Mouse (Mus musculus): ENCODE data around the gene Cacna1s. TPM values are rescaled to one million over a fixed set of nuclear protein-coding genes. Genes with fewer than 3 reads are reported as not detected.

Cacna1s gene
- polyA plus RNA-seq, 1 experiment from 2014 or later, result 0.47 TPM

DNA sequence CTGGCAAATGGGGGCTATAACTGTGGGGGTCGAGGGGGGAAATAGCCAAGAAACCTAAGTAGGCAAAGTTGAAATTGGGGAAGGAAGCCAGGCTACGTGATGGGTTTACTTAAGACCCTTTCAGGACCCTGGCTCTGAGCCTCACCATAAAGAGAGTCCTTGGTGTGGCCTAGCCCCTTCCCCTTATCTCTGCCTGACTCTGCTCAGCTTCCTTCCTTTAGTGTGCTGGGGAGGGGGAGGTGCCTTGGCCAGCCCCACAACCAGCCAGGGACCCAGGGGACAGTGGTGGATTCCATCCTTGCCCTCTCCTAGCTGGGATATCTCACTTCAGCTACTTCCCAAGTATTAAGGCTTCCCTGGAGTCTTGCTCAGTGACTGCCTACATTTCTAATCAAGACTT lies 82.0 kb downstream of the Cacna1s start:
- Histone ChIP-seq H3K36me3 (no peaks in the 10 kb centered on the region), H3K27ac (replicated peaks) (no peak overlapping the region), H3K4me3 (peak overlapping the region; percentile 86), H3K9me3 (no peaks in the 10 kb centered on the region), H3K4me1 (peaks cover 76% of the 10 kb centered on the region), H3K9ac (replicated peaks) (peak overlapping the region; percentile 94; the same call in 1 of the 2 replicates), H3K27me3 (no peaks in the 10 kb centered on the region), H3K4me2 (replicated peaks) (peak overlapping the region; percentile 73)
- 70% methylated on average over 2 of the region's 2 CpGs for WGBS
- ATAC-seq (replicated peaks), result no peak

DNA sequence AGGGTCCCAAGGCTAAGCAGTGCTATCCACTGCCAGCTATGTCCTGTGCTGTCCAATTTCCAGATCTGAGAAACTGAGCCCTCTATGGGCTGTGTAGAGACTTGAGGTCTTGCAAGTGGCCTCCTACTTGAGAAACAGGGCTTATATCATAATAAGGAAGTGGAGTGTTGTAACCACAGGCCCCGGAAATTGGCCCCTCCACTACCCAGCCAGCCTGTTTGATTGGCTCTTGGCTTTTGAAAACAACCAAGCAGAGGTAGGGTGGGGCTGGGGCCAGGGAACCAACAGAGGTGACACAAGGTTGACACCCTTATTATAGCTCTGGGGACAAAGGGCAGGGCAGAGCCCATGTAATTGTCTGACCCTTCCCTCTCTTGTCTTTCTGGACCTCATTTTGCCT lies 82.5 kb downstream of the Cacna1s start:
- Histone ChIP-seq H3K27me3 (no peaks in the 10 kb centered on the region), H3K4me3 (no peak overlapping the region; the same call in 1 of the 2 replicates), H3K27ac (replicated peaks) (no peak overlapping the region), H3K36me3 (no peaks in the 10 kb centered on the region), H3K4me1 (peaks cover 77% of the 10 kb centered on the region), H3K9me3 (no peaks in the 10 kb centered on the region), H3K9ac (replicated peaks) (no peak overlapping the region), H3K4me2 (replicated peaks) (peak overlapping the region; percentile 73)
- ATAC-seq (replicated peaks), result no peak
- WGBS, result 59% methylated on average over 1 of the region's 1 CpGs

DNA sequence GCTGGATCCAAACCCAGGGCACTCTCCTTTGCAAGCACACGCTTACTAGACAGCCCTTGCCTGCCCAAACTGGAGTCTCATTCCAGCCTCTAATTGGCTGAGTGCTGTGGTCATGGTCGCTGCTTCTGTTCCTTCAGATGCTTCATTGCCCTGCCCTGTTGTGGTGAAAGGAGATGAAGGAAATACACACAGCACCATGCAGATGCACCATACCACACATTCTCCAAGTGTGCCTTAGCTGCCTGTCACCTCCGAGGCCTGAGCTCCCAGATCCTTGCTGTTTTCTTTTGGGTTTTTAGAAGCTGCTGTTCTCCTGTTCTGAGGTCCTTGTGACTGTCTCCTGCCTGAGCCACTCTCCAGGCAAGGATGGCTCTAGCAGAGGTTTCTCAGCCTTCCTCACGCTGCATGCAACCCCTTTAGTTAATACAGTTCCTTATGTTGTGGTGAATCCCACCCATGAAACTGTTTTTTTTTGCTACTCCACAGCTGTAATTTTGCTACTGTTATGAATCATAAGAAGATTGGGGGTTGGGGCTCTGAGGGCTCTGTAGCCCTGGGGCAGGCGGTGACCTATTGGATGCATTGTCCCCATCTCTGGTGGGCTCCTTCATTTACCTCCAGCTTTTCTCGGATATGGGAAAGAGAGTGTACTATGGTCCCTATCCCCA lies 83.4 kb downstream of the Cacna1s start:
- no peak overlapping the region for H3K9ac ChIP-seq (replicated peaks)
- H3K4me2 ChIP-seq (replicated peaks), result peak overlapping the region; percentile 73
- H3K27ac ChIP-seq (replicated peaks), result no peak overlapping the region
- ATAC-seq (replicated peaks), result no peak
- no peaks in the 10 kb centered on the region for H3K9me3 ChIP-seq
- no peaks in the 10 kb centered on the region for H3K27me3 ChIP-seq
- no peaks in the 10 kb centered on the region for H3K36me3 ChIP-seq
- peaks cover 77% of the 10 kb centered on the region for H3K4me1 ChIP-seq
- no peak overlapping the region; the same call in 1 of the 2 replicates for H3K4me3 ChIP-seq
- 64% methylated on average over 6 of the region's 6 CpGs for WGBS

DNA sequence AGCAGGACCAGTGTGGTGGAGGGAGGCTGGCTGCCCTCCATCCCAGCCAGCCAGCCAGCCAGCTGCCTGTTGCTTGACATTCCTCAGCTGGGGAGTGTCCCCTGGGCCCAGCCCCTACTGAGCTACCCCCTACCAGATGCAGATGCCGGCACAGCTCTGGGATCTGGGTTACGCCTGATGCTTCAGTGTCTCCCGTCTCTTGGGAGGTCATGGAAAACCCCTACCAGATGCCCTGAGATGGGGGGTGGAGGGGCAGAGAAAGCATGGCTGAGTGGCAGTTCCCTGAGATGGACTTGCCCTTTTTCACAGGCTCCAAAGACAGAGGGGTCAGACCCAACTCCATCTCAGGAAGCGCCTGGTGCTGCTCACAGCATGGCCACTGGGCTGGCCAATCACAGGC lies 84.0 kb downstream of the Cacna1s start:
- Histone ChIP-seq H3K36me3 (no peaks in the 10 kb centered on the region), H3K4me1 (peaks cover 83% of the 10 kb centered on the region), H3K4me2 (replicated peaks) (peak overlapping the region; percentile 73; the same call in 1 of the 2 replicates), H3K27ac (replicated peaks) (no peak overlapping the region; the same call in 1 of the 2 replicates), H3K27me3 (no peaks in the 10 kb centered on the region), H3K9ac (replicated peaks) (no peak overlapping the region), H3K4me3 (no peak overlapping the region; the same call in 1 of the 2 replicates), H3K9me3 (no peaks in the 10 kb centered on the region)
- ATAC-seq (replicated peaks), result no peak
- 58% methylated on average over 4 of the region's 4 CpGs for WGBS

DNA sequence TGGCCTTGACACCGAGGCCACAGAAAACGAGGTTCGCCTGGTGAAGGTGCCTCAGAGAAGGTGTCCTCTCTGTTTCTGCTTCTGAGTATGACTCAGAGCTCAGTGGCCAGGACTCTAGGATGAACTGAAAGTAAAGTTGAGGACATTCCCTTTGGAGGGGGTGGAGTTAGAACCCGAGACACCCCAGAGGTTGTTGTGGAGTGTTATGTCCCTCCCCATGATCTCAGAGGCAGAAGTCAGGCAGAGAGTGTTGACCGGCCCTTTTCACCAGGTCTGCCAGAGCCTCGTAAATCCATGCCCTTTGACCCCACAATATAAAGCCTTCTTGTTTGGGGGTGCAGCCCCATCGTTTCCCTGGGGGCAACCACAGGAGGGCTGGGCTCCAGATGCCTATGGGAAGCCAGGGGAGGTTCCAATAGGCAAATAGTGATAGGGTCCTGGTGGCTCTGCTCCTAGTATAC lies 84.6 kb downstream of the Cacna1s start:
- Histone ChIP-seq H3K9me3 (no peaks in the 10 kb centered on the region), H3K4me1 (peaks cover 89% of the 10 kb centered on the region), H3K4me2 (replicated peaks) (peak overlapping the region; percentile 73), H3K27me3 (no peaks in the 10 kb centered on the region), H3K4me3 (0 out of 2 replicates have a peak overlapping the region, but pooled peaks have one; percentile 11), H3K9ac (replicated peaks) (no peak overlapping the region), H3K36me3 (no peaks in the 10 kb centered on the region), H3K27ac (replicated peaks) (peak overlapping the region; percentile 58)
- 37% methylated on average over 7 of the region's 7 CpGs for WGBS
- no peak for ATAC-seq (replicated peaks)

DNA sequence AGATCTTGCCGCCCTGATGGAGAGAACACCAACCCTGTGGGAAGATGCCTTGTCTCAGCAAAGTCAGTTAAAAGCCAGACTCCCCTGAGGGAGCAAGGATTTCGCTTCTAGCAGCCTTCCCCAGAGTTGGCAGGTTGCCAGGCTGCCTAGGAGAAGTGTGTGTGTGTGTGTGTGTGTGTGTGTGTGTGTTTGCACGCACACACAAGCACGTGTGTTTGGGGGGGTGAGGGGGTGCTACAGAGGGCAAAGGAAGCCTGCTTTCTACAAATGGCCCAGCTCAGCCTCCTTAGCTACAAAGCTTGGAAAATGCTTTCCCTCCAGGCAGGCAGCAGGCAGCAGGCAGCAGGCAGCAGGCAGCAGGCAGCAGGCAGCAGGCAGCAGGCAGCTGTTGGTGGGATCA lies 85.0 kb downstream of the Cacna1s start:
- Histone ChIP-seq H3K27me3 (no peaks in the 10 kb centered on the region), H3K9ac (replicated peaks) (no peak overlapping the region), H3K4me1 (peaks cover 94% of the 10 kb centered on the region), H3K4me3 (peak overlapping the region; percentile 11; the same call in 1 of the 2 replicates), H3K27ac (replicated peaks) (peak overlapping the region; percentile 58), H3K4me2 (replicated peaks) (peak overlapping the region; percentile 73), H3K9me3 (no peaks in the 10 kb centered on the region), H3K36me3 (no peaks in the 10 kb centered on the region)
- ATAC-seq (replicated peaks), result peak; percentile 1; the same call in 1 of the 2 replicates
- under 1% methylated on average over 4 of the region's 4 CpGs for WGBS

DNA sequence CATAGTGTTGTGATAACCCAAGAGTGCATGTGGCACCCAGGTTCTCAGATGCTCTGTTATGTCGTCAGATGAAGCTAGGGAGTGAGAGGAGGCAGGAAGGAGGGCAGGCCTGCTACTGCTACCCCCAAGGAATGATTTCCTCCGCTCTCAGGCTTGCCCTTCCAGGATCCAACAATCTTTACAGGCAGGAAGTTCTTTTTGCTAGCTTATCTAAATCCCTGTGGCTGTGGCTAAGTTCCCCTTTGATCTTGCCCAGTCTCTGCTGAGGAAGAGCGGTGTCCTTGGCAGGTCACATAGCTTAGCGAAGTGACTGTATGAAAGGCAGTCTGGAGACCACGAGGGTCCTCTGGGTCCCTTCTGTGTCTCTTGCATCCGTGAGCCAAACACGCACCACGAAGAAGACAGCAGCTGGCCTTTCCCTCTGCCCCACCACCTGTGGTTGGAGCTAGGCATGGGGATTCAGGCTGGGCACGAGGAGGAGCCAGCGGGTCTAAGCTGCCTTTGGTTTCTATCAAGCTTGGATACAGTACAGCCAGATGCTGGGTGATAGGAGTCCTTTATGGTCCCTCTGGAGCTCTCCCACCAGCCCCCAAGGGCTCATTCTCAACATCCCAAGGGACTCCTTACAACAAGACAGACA lies 85.8 kb downstream of the Cacna1s start:
- Histone ChIP-seq H3K27ac (replicated peaks) (peak overlapping the region; percentile 58), H3K9ac (replicated peaks) (peak overlapping the region; percentile 13; the same call in 1 of the 2 replicates), H3K4me3 (no peak overlapping the region), H3K4me1 (peaks cover 100% of the 10 kb centered on the region), H3K36me3 (no peaks in the 10 kb centered on the region), H3K27me3 (no peaks in the 10 kb centered on the region), H3K4me2 (replicated peaks) (peak overlapping the region; percentile 73), H3K9me3 (no peaks in the 10 kb centered on the region)
- 44% methylated on average over 10 of the region's 10 CpGs for WGBS
- no peak for ATAC-seq (replicated peaks)

DNA sequence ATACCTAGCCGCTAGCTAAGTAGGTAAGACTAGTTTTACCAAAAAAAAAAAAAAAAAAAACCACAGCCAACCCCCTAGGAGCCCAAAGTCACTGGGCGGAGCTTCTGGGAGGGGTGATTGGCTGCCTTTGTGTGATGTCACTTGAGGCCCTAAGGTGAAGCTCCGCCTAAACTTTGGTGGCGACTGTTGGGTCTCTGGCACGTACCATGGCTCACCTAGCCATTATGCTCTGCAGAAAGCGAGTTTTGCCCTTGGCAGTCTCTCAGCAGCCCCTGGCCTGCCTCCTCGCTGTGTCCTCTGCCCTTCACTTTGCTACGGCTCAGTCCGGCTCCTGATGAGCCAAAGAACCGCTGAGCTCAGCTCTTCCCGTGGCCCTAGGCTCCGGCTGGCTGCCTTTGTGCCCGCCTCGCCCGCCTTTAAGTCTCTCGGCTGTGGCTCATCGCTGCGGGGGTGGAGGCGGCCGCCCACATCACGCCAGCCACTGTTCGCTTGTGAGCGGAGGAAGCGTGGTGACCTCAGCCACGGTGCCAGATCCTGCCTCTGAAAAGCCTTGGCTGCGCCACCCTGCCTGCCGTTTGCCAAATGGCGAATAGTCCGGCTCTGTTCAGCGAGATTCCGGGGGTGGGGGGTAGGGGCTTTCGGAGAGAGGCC lies 87.6 kb downstream of the Cacna1s start:
- H3K27ac ChIP-seq (replicated peaks), result peak overlapping the region; percentile 73
- peaks cover 98% of the 10 kb centered on the region for H3K4me1 ChIP-seq
- H3K4me3 ChIP-seq, result peak overlapping the region; percentile 44
- H3K9ac ChIP-seq (replicated peaks), result peak overlapping the region; percentile 57
- H3K27me3 ChIP-seq, result no peaks in the 10 kb centered on the region
- H3K9me3 ChIP-seq, result no peaks in the 10 kb centered on the region
- ATAC-seq (replicated peaks), result peak; percentile 38
- WGBS, result 1% methylated on average over 32 of the region's 32 CpGs
- H3K4me2 ChIP-seq (replicated peaks), result peak overlapping the region; percentile 85
- H3K36me3 ChIP-seq, result peaks cover 8% of the 10 kb centered on the region

DNA sequence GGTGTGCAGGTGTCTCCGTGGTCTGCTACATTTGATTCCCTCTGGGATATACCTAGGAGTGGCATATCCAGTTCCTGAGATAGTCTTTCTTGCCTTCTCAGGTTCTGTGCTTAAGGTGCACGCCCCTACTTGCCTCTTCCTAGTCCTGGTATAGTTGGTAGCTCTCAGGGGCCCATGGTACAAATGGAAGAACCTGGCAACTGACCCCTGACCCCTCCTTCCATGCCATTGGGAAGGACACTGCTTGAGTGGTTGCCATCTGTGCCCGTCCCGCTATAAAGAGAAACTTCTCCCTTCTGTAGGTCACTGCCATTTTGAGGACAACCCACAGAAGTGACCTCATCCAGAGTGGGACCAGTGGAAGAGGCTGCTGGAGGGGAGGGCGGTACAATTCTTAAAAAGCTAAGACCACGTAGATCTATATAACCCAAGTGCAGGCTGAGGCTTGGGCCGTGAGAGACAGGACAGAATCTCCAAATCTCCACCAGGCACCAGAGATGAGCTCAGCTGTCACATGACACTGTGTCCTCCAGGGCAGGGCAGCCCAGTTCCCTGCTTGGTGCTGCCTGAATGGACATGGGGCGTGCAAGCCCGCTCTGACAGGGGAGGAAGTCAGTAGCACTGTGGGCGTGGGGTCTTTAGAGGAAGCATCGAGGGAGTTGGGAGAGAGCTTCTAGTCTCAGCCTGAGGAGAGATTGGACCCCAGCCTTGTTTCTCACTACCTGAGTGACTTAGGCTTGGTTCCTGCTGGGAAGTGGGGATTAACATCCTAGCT lies 88.8 kb downstream of the Cacna1s start:
- H3K27ac ChIP-seq (replicated peaks), result peak overlapping the region; percentile 68
- H3K4me3 ChIP-seq, result no peak overlapping the region
- H3K9me3 ChIP-seq, result no peaks in the 10 kb centered on the region
- peaks cover 18% of the 10 kb centered on the region for H3K36me3 ChIP-seq
- ATAC-seq (replicated peaks), result no peak
- H3K9ac ChIP-seq (replicated peaks), result no peak overlapping the region
- no peaks in the 10 kb centered on the region for H3K27me3 ChIP-seq
- no peak overlapping the region for H3K4me2 ChIP-seq (replicated peaks)
- WGBS, result 86% methylated on average over 11 of the region's 11 CpGs
- H3K4me1 ChIP-seq, result peaks cover 85% of the 10 kb centered on the region

DNA sequence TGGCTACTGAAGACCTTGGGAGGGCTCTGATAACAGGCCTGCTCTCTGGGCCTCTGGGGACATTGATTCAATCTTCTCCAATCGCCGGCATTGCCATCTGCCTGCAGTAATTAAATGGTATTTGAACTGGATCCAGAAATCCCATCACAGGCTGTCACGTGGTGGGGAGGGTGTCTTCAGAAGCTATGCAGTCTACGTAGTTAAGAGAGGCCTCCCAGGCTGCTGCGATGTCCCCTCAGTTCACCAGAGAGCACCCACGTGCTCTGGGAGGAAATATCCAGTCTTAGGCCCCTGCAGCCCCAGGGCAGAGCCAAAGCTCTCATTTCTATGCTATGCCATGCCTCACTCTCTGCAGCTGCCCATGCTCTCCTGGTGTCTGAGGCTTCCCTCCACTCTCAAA lies 89.8 kb downstream of the Cacna1s start:
- Histone ChIP-seq H3K4me2 (replicated peaks) (peak overlapping the region; percentile 26; the same call in 1 of the 2 replicates), H3K9me3 (no peaks in the 10 kb centered on the region), H3K27me3 (no peaks in the 10 kb centered on the region), H3K4me3 (no peak overlapping the region), H3K9ac (replicated peaks) (no peak overlapping the region), H3K4me1 (peaks cover 75% of the 10 kb centered on the region), H3K36me3 (peaks cover 24% of the 10 kb centered on the region), H3K27ac (replicated peaks) (peak overlapping the region; percentile 68)
- peak; percentile 28; the same call in 1 of the 2 replicates for ATAC-seq (replicated peaks)
- 14% methylated on average over 6 of the region's 6 CpGs for WGBS

DNA sequence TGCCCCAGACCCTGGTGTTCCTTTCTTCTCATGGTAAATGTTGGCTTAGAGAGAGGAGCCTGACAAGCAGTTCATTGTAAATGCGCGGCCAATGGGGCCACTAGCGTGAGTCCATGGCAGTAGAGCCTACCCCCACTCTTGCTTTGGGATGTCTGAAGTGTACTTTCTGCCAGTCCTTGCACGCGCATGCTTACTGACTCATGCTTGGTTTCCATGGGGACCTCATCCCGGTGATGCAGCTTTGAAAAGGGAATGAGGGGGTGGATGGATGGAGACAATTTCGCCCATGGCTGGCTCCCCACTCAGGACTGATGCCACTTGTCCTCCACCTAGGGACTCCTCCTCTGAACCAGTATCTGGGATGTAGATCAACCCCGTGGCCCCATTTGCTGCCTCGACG lies 91.0 kb downstream of the Cacna1s start:
- H3K27ac ChIP-seq (replicated peaks), result 0 out of 2 replicates have a peak overlapping the region, but pooled peaks have one; percentile 5
- H3K4me2 ChIP-seq (replicated peaks), result no peak overlapping the region
- H3K9me3 ChIP-seq, result no peaks in the 10 kb centered on the region
- no peak overlapping the region for H3K4me3 ChIP-seq
- 59% methylated on average over 10 of the region's 10 CpGs for WGBS
- peaks cover 64% of the 10 kb centered on the region for H3K4me1 ChIP-seq
- no peaks in the 10 kb centered on the region for H3K27me3 ChIP-seq
- no peak overlapping the region for H3K9ac ChIP-seq (replicated peaks)
- peaks cover 36% of the 10 kb centered on the region for H3K36me3 ChIP-seq
- ATAC-seq (replicated peaks), result no peak
